Comparison of ENCODE assay signal across 20 mouse cellular contexts in the genomic region with DNA sequence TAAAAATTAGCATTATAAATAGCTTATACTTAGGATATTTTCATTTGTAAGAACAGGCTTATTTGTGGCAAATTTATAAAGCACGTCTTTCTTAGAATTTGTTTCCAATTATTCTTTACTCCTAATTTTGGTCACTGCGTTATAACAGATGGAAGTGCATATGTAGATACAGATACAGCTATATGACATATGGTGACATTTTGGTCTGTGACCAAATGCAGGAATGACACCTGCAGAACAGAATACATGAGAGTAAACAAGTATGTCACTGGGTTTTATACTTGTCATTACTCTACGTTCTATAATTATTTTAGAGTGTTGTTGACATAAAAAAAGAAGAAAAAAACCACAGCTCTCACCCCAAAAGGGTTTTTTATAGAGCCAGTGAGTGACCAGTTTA. TPM values are rescaled to one million over a fixed set of nuclear protein-coding genes. Genes with fewer than 3 reads are reported as not detected.
DNase-seq lines count a peak whose midpoint lies in the region; ATAC-seq and TF ChIP-seq lines count a peak whose summit lies in the region.
"Had no signal": no experiment of that assay in that cellular context is flagged by ENCODE, and none has a peak within 500 bp of the region (broad histone marks: within the 10 kb centered on the region; RNA-seq: fewer than 3 reads in every experiment).

No protein-coding gene starts in this region.

- TF ChIP-seq CTCF in brain, embryonic 14.5 days (IDR thresholded peaks at IDR 0.05; ENCODE audit: borderline replicate concordance, extremely low read depth, insufficient read depth, insufficient read length): no peak

- 62% methylated on average over 3 of the region's 3 CpGs for WGBS in forebrain, embryonic 15.5 days
- WGBS in forebrain, embryonic 12.5 days: 90% methylated on average over 3 of the region's 3 CpGs
- WGBS in forebrain, embryonic 16.5 days: 64% methylated on average over 3 of the region's 3 CpGs

- no peak overlapping the region for H3K4me2 ChIP-seq in forebrain, embryonic 15.5 days (replicated peaks)
- no peak overlapping the region for H3K4me2 ChIP-seq in forebrain, embryonic 12.5 days
- H3K4me2 ChIP-seq in forebrain, embryonic 16.5 days (ENCODE audit: low read length): no peak overlapping the region
- H3K4me2 ChIP-seq: heart, embryonic 11.5 days; hindbrain, embryonic 12.5 days; hindbrain, embryonic 15.5 days had no signal

- H3K9ac ChIP-seq in forebrain, embryonic 15.5 days (replicated peaks): no peak overlapping the region
- H3K9ac ChIP-seq in forebrain, embryonic 12.5 days: no peak overlapping the region
- H3K9ac ChIP-seq in forebrain, embryonic 16.5 days (replicated peaks; ENCODE audit: low read depth, low read length): no peak overlapping the region
- H3K9ac ChIP-seq: hindbrain, embryonic 12.5 days; hindbrain, embryonic 15.5 days had no signal

- H3K27me3 ChIP-seq in forebrain, embryonic 15.5 days: no peaks in the 10 kb centered on the region
- no peaks in the 10 kb centered on the region for H3K27me3 ChIP-seq in forebrain, embryonic 12.5 days
- no peaks in the 10 kb centered on the region for H3K27me3 ChIP-seq in forebrain, embryonic 16.5 days (replicated peaks; ENCODE audit: control insufficient read depth, insufficient read depth, low read length)
- H3K27me3 ChIP-seq: hindbrain, embryonic 12.5 days; hindbrain, embryonic 15.5 days had no signal

- DNase-seq in cerebellum, adult 9-11 months: peak; percentile 45
- no peak for DNase-seq in cerebellum, adult 11-12 months
- peak; percentile 72 for DNase-seq in brain, embryonic 14.5 days (ENCODE audit: low read depth)
- DNase-seq in right cerebral cortex, adult 2 months (ENCODE audit: low spot score in 2 of 2): no peak
- no peak for DNase-seq in ovary, postnatal 36 days (ENCODE audit: low spot score)
- DNase-seq: adrenal gland, adult 2 months; adrenal gland, postnatal 14 days; cerebellum, adult 11 months; cerebellum, postnatal 10 days; gastrocnemius, adult 2 months; gastrocnemius, postnatal 14 days; kidney, adult 2 months had no signal

- no peaks in the 10 kb centered on the region for H3K36me3 ChIP-seq in forebrain, embryonic 15.5 days
- H3K36me3 ChIP-seq in forebrain, embryonic 12.5 days (replicated peaks): no peaks in the 10 kb centered on the region; the same call in 1 of the 2 replicates
- no peaks in the 10 kb centered on the region for H3K36me3 ChIP-seq in forebrain, embryonic 16.5 days (ENCODE audit: control insufficient read depth, insufficient read depth)
- H3K36me3 ChIP-seq: hindbrain, embryonic 12.5 days had no signal

- peaks cover 33% of the 10 kb centered on the region for H3K4me1 ChIP-seq in forebrain, embryonic 15.5 days
- H3K4me1 ChIP-seq in forebrain, embryonic 12.5 days: peaks cover 9% of the 10 kb centered on the region; the same call in 1 of the 2 replicates
- peaks cover 25% of the 10 kb centered on the region for H3K4me1 ChIP-seq in forebrain, embryonic 16.5 days (replicated peaks; ENCODE audit: control insufficient read depth, insufficient read depth, low read length)

- H3K9me3 ChIP-seq in forebrain, embryonic 15.5 days: no peaks in the 10 kb centered on the region
- no peaks in the 10 kb centered on the region for H3K9me3 ChIP-seq in forebrain, embryonic 12.5 days
- H3K9me3 ChIP-seq in forebrain, embryonic 16.5 days (ENCODE audit: control insufficient read depth, low read length): no peaks in the 10 kb centered on the region
- H3K9me3 ChIP-seq: hindbrain, embryonic 12.5 days; hindbrain, embryonic 15.5 days had no signal

- no peak overlapping the region for H3K4me3 ChIP-seq in forebrain, embryonic 15.5 days
- H3K4me3 ChIP-seq in forebrain, embryonic 12.5 days (replicated peaks): no peak overlapping the region
- no peak overlapping the region for H3K4me3 ChIP-seq in forebrain, embryonic 16.5 days (replicated peaks; ENCODE audit: low read length)
- H3K4me3 ChIP-seq: gastrocnemius, adult 2 months; hindbrain, embryonic 12.5 days; hindbrain, embryonic 15.5 days had no signal

- no peak for ATAC-seq in forebrain, embryonic 15.5 days (replicated peaks)
- ATAC-seq in forebrain, embryonic 12.5 days (ENCODE audit: low FRiP score): no peak
- peak; percentile 50 for ATAC-seq in forebrain, embryonic 16.5 days
- ATAC-seq: CD4-positive, CD25-positive, alpha-beta regulatory T cell, adult 4 months; intestine, postnatal 0 days had no signal

- peak overlapping the region; percentile 64 for H3K27ac ChIP-seq in forebrain, embryonic 15.5 days (replicated peaks)
- H3K27ac ChIP-seq in forebrain, embryonic 12.5 days: no peak overlapping the region
- no peak overlapping the region; the same call in 1 of the 2 replicates for H3K27ac ChIP-seq in forebrain, embryonic 16.5 days (ENCODE audit: low read length)
- H3K27ac ChIP-seq: gastrocnemius, adult 2 months; hindbrain, embryonic 12.5 days; hindbrain, embryonic 15.5 days had no signal

- no peak for TF ChIP-seq POLR2A in brain, embryonic 14.5 days (IDR thresholded peaks at IDR 0.05; ENCODE audit: borderline replicate concordance, extremely low read depth, insufficient read depth, insufficient read length, poor library complexity, severe bottlenecking)

RNA-seq across cellular contexts. Expression of gene Nap1l5, which starts 7.8 kb away (rescaled TPM):
- polyA plus RNA-seq in forebrain, embryonic 15.5 days (2015; fragmentation: Nextera tagmentation; extraction: Ambion mirVana): 69.4 and 90.4 TPM in 2 replicates
- polyA plus RNA-seq in forebrain, embryonic 12.5 days (2016; fragmentation: Nextera tagmentation; extraction: Ambion mirVana): 42.1 and 44.8 TPM in 2 replicates
- 72.6 and 113 TPM in 2 replicates for polyA plus RNA-seq in brain, embryonic 14.5 days (2012; rRNA removed)
- 82.8 and 111 TPM in 2 replicates for polyA plus RNA-seq in forebrain, embryonic 16.5 days (2015; fragmentation: Nextera tagmentation; extraction: Ambion mirVana)
- polyA plus RNA-seq: CD4-positive, CD25-positive, alpha-beta regulatory T cell, adult 4 months had no signal

Comparison
In these comparisons a context has a peak if more than half of its experiments do, and no peak if none do; other contexts are left out.
1. DNase-seq: peak in cerebellum, adult 9-11 months (single experiment) and brain, embryonic 14.5 days (single experiment); none in cerebellum, adult 11-12 months (single experiment), right cerebral cortex, adult 2 months (0 of 2) and ovary, postnatal 36 days (single experiment).